Mouse (Mus musculus) myocyte (in vitro differentiated cells): ENCODE measurements at regions not wholly inside any gene's neighbourhood (a gene's known extent, or its start where the extent isn't known, plus 50 kb on each side); places are given as distances from the start of the nearest gene placed in this dataset.
"Not testable (repeated sequence)": the region's sequence is repeated elsewhere in the genome, so short reads cannot be mapped to it uniquely, and the experiment has no call there.

Source experiments
- H3K27me3 ChIP-seq: one replicate; pipeline ENCODE4 v1.6.1; 2011; ENCODE audit not compliant: control insufficient read depth, insufficient read depth, insufficient read length
- H3K36me3 ChIP-seq: one replicate; pipeline ENCODE4 v1.6.1; 2011; ENCODE audit not compliant: control insufficient read depth, insufficient read depth
- H3K4me2 ChIP-seq: one replicate; pipeline ENCODE4 v1.6.1; 2011; ENCODE audit warnings: low read depth, control low read depth
- H3K4me3 ChIP-seq: one replicate; pipeline ENCODE4 v1.5.1; 2011; ENCODE audit warnings: mild to moderate bottlenecking, control low read depth, moderate library complexity
- H3K79me2 ChIP-seq: one replicate; pipeline ENCODE4 v1.6.1; 2011; ENCODE audit not compliant: control insufficient read depth, insufficient read depth
- H3ac ChIP-seq: one replicate; pipeline ENCODE4 v1.6.1; 2011; ENCODE audit not compliant: control insufficient read depth, insufficient read length
- CEBPB ChIP-seq: IDR thresholded peaks from 2 replicates; pipeline ENCODE4 v1.6.1; 2011; ENCODE audit warnings: mild to moderate bottlenecking, moderate library complexity; ENCODE audit not compliant: poor library complexity, insufficient read depth, severe bottlenecking
- E2F4 ChIP-seq: IDR thresholded peaks from one replicate; pipeline ENCODE4 v1.6.1; 2011; ENCODE audit warnings: mild to moderate bottlenecking, control low read depth, moderate library complexity; ENCODE audit not compliant: insufficient read depth
- MAX ChIP-seq: IDR thresholded peaks from one replicate; pipeline ENCODE4 v1.6.1; 2011; ENCODE audit warnings: low read depth, mild to moderate bottlenecking, control low read depth
- MYOD1 ChIP-seq, 3 experiments: IDR thresholded peaks; one replicate each; pipeline ENCODE4 v1.6.1; 2011; ENCODE audit warnings: control low read depth in 2 of 3, low read depth in 2 of 3, mild to moderate bottlenecking in 2 of 3, moderate library complexity in 1 of 3; ENCODE audit not compliant: insufficient read length in 2 of 3, control insufficient read depth in 1 of 3
- MYOG ChIP-seq, 3 experiments: IDR thresholded peaks; one replicate each; pipeline ENCODE4 v1.6.1; 2011; ENCODE audit warnings: control low read depth in 2 of 3, low read depth in 2 of 3, mild to moderate bottlenecking in 2 of 3; ENCODE audit not compliant: insufficient read length in 2 of 3, control insufficient read depth in 1 of 3, insufficient read depth in 1 of 3
- POLR2A ChIP-seq: IDR thresholded peaks from one replicate; pipeline ENCODE4 v1.6.1; 2011; ENCODE audit warnings: low read depth, mild to moderate bottlenecking, control low read depth, moderate library complexity; ENCODE audit not compliant: insufficient read length
- POLR2AphosphoS2 ChIP-seq: IDR thresholded peaks from one replicate; pipeline ENCODE4 v1.6.1; 2011; ENCODE audit warnings: low read depth, control low read depth; ENCODE audit not compliant: insufficient read length
- REST ChIP-seq: IDR thresholded peaks from one replicate; pipeline ENCODE4 v1.6.1; 2011; ENCODE audit warnings: mild to moderate bottlenecking, control low read depth, moderate library complexity; ENCODE audit not compliant: insufficient read depth, insufficient read length
- SRF ChIP-seq: IDR thresholded peaks from one replicate; pipeline ENCODE4 v1.6.1; 2011; ENCODE audit warnings: low read depth; ENCODE audit not compliant: control insufficient read depth, insufficient read length
- TCF12 ChIP-seq: IDR thresholded peaks from one replicate; pipeline ENCODE4 v1.6.1; 2011; ENCODE audit warnings: mild to moderate bottlenecking, control low read depth; ENCODE audit not compliant: poor library complexity, insufficient read depth, severe bottlenecking
- TCF3 ChIP-seq: IDR thresholded peaks from one replicate; pipeline ENCODE4 v1.6.1; 2011; ENCODE audit warnings: low read depth, control low read depth; ENCODE audit not compliant: insufficient read length
- USF1 ChIP-seq: IDR thresholded peaks from one replicate; pipeline ENCODE4 v1.6.1; 2011; ENCODE audit warnings: low read depth, mild to moderate bottlenecking, control low read depth, moderate library complexity

DNA sequence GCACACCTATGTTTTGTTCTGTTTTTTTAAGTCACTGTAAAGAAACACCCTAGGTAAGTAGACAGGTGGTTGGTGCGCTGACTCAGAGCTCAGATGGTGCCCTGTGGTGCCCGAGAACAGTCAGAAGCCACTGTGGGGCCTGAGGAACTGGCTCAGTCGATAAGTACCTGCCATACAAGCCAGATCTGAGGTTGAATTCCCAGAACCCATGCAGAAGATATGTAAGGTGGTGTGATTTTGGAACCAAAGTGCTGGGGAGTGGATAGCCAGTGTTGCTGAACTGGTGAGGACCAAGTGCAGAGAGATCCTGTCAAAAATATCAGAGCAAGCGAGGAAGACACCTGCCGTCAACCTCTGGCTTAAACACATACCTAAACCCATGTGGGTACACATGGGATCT lies 65.4 kb downstream of the Chst1 start:
- no peaks in the 10 kb centered on the region for H3K79me2 ChIP-seq
- TF ChIP-seq MYOD1 (IDR thresholded peaks at IDR 0.05; ENCODE audit: control insufficient read depth in 1 of 3, insufficient read length in 2 of 3, low read depth in 2 of 3), result no peak
- no peak for TF ChIP-seq USF1
- no peak for TF ChIP-seq CEBPB
- TF ChIP-seq SRF, result no peak
- no peak for TF ChIP-seq POLR2A
- no peak for TF ChIP-seq POLR2AphosphoS2
- TF ChIP-seq TCF3, result no peak
- TF ChIP-seq MAX, result no peak
- no peak for TF ChIP-seq REST
- no peak for TF ChIP-seq E2F4
- no peak for TF ChIP-seq TCF12
- no peak for TF ChIP-seq MYOG (IDR thresholded peaks at IDR 0.05; ENCODE audit: control insufficient read depth in 1 of 3, insufficient read depth in 1 of 3, insufficient read length in 2 of 3, low read depth in 2 of 3)
- no peaks in the 10 kb centered on the region for H3K27me3 ChIP-seq
- H3K4me2 ChIP-seq, result no peak overlapping the region
- no peaks in the 10 kb centered on the region for H3K36me3 ChIP-seq
- no peak overlapping the region for H3K4me3 ChIP-seq
- no peak overlapping the region for H3ac ChIP-seq

DNA sequence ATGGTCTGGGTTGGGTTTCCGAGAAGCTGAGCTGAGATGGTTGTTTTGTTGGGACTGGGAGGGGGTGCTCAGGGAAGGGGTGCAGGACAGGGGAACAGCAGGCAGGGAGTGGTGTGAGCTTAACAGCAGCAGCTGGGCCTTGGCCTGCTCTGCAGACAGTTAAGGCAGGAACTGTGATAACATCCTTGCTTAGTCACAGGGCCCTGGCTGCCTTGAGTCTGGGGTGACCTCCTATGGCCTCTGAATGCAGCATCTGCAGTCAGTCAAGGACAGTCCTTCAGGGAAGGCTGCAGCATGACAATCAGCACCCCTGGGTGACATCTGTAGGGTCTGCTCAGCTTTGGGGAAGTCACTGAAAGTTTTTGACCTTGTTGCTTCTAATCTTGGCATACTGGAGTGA lies 67.7 kb downstream of the Chst1 start:
- Histone ChIP-seq H3K4me2 (no peak overlapping the region), H3K36me3 (no peaks in the 10 kb centered on the region), H3ac (no peak overlapping the region), H3K27me3 (no peaks in the 10 kb centered on the region), H3K79me2 (no peaks in the 10 kb centered on the region), H3K4me3 (no peak overlapping the region)
- TF ChIP-seq CEBPB (no peak), SRF (no peak), E2F4 (no peak), TCF12 (no peak), MYOD1 (IDR thresholded peaks at IDR 0.05; ENCODE audit: control insufficient read depth in 1 of 3, insufficient read length in 2 of 3, low read depth in 2 of 3) (no peak), MAX (no peak)

DNA sequence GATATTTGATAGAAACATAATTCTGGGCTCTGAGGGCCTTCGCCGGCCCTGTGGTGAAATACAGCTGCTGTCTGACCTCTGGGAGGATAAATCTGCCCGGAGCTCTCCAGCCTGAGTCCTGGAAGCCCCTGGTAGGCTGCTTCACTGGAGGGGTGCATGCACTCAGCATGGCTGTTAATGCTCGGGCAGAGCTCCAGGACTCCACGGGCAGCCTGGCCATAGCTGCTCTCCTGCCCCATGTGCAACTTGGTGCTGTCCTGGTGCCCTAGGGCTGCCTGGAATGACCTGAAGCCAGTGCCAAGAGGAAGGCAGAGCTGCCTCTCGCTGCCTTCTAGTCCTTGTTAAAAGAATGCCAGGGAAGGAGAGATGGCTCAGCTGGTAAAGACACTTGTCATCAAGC lies 68.2 kb downstream of the Chst1 start:
- no peak for TF ChIP-seq MYOG (IDR thresholded peaks at IDR 0.05; ENCODE audit: control insufficient read depth in 1 of 3, insufficient read depth in 1 of 3, insufficient read length in 2 of 3, low read depth in 2 of 3)
- Histone ChIP-seq H3K4me3 (no peak overlapping the region), H3K4me2 (no peak overlapping the region), H3K27me3 (no peaks in the 10 kb centered on the region), H3K79me2 (no peaks in the 10 kb centered on the region), H3ac (no peak overlapping the region), H3K36me3 (no peaks in the 10 kb centered on the region)

DNA sequence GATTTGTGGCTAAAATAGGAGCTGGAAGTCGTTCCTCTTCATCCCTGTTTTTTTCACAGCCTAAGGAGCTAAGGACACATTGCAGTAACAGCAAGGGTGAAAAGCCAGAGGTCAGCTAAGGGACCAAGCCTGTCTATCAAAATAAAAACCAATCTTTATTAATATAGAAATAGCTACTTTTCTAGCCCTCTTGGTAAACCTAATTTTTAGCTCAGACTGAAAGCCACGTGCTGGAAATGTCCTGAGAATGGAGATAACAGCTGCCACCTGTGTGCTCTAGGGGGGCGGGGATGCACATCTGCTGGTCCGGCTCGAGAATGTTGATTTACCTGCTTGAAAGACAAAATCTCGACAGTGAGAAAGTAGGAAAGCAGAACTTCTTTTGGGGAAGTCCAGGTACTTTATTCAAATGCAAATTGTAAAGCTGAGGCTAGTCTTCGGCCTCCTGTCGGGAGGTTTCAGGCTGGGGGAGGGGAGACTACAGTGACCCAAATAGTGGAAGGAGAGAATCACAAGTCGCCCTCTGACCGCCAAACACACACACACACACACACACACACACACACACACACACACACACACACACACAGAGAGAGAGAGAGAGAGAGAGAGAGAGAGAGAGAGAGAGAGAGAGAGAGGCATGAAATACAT lies 70.0 kb downstream of the Chst1 start:
- not testable (repeated sequence) for H3K4me3 ChIP-seq, H3K27me3 ChIP-seq, H3K36me3 ChIP-seq, H3K4me2 ChIP-seq, H3K79me2 ChIP-seq, H3ac ChIP-seq

DNA sequence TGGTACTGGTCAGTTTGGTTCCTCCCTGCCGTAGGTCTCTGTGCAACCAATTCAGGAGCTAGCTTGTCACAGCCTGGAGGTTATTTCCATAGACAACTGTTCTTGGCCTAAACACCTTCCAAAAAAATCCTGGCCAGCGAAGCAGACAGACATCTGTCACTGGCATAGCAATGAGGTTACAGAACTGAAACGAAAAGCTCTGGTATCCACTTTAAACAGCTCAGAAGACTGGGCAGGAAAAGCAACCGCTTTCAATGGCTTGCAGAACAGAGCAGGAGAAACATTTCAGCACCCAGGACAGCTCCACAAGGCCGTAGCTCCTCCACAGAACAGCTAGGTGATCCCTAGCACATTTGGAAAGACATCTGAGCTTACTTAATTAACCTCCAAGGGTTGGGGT lies 72.1 kb downstream of the Chst1 start:
- Histone ChIP-seq H3K36me3 (no peaks in the 10 kb centered on the region), H3K4me3 (no peak overlapping the region), H3K4me2 (no peak overlapping the region), H3K27me3 (no peaks in the 10 kb centered on the region), H3ac (no peak overlapping the region), H3K79me2 (no peaks in the 10 kb centered on the region)
- TF ChIP-seq MAX (peak; percentile 75), MYOD1 (IDR thresholded peaks at IDR 0.05; ENCODE audit: control insufficient read depth in 1 of 3, insufficient read length in 2 of 3, low read depth in 2 of 3) (no peak), REST (peak; percentile 92)

DNA sequence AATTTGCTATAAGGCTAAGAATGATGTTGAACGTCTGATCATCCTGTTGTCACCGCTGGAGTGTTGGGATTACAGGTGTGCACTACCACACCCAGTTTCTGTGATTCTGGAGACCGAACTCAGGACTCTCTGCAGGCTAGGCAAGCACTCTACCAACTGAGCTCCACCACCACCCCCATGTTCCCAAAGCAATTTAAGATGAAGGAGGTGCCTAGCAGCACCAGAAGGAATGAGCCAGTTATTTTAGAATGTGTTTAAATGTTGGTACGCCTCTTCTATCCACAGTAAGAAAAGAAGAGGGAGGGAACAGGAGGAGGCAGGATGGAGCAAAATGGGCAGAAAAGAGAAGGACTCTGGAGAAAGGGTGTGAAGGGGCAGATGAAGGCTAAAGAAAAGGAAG lies 72.6 kb downstream of the Chst1 start:
- no peaks in the 10 kb centered on the region for H3K79me2 ChIP-seq
- TF ChIP-seq TCF3 (no peak), REST (no peak), MYOG (IDR thresholded peaks at IDR 0.05; ENCODE audit: control insufficient read depth in 1 of 3, insufficient read depth in 1 of 3, insufficient read length in 2 of 3, low read depth in 2 of 3) (no peak), POLR2A (no peak), USF1 (no peak), SRF (no peak), CEBPB (no peak), TCF12 (no peak)
- H3K4me2 ChIP-seq, result no peak overlapping the region
- H3K4me3 ChIP-seq, result no peak overlapping the region
- H3ac ChIP-seq, result no peak overlapping the region
- H3K36me3 ChIP-seq, result no peaks in the 10 kb centered on the region
- H3K27me3 ChIP-seq, result no peaks in the 10 kb centered on the region
